Mouse (Mus musculus): Measurements from ENCODE around the gene Ankrd13c.
A peak's percentile ranks its signal among the peaks of the same experiment; 100 is the strongest.
"Not testable (repeated sequence)": the region's sequence is repeated elsewhere in the genome, so short reads cannot be mapped to it uniquely, and the experiment has no call there.

Ankrd13c gene

DNA sequence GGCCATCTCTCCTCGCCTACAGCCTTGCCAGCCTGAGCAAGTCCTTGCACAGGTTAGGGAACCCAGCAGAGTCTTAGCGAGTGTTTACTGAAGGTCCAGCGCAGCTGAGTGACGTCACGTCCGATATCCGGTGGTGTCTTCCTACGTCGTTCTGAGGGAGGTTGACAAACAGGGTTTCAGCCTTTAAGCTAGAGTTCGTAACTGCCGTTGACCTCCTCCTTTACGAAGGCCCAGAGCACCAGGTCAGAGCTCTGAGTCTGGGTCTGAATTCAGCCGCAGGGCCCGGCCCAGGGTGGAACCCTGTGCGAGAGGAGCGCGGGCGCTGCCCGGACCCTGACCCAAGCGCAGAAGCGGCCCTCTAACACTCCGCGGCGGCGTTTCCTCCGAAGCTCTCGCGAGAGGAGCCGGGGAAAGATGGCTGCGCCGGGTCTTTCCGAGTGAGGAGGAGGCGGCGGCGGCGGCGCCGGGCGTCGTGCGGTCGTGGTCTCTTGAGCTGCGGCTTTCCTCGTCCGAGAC is at the start of gene Ankrd13c:
Ankrd13c (plus strand) TSS at position 397 of the 516 bp plus-strand sequence.
- DNase-seq (ENCODE audit: low spot score in 2 of 2) = peak; percentile 87 to 95

DNA sequence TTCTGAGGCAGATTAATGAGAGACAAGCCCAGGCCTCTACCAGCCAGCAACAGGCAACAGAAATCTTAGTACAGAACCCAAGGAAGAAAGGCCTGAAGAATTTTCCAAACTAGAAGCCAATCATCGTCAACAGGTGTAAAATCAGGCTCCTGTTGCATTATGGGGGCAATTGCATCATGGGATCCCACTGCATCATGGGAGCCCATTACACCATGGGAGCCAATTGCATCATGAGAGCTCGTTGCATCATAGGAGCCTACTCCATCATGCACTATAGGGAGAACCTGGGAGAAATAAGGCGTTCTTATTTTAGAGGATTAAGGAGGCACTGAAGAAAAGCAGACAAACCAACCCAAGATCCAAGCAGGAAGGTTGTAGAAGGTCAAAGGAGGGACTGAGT is 49.4 kb upstream of the Ankrd13c start:
- DNase-seq (ENCODE audit: low spot score in 2 of 2) = no peak

DNA sequence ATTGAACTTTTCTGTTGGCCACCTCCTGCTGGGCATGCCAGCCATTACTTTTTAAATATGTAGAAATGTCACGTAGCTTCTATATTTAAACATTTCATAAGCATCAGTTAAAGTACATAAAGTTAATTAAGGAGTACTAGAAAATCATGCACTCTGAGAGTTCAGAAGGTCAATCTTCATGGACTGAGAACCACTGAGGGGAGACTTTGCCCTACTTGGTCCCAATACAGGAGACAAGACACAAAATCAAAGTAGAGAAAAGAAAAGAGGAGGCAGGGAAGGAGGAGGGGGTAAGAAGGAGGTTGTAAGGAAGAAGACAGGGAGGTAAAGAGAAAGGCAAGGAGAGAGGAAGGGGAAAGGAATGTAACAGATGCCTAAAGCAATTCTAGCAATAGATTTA is 47.1 kb upstream of the Ankrd13c start:
- no peak for DNase-seq (ENCODE audit: low spot score in 2 of 2)

DNA sequence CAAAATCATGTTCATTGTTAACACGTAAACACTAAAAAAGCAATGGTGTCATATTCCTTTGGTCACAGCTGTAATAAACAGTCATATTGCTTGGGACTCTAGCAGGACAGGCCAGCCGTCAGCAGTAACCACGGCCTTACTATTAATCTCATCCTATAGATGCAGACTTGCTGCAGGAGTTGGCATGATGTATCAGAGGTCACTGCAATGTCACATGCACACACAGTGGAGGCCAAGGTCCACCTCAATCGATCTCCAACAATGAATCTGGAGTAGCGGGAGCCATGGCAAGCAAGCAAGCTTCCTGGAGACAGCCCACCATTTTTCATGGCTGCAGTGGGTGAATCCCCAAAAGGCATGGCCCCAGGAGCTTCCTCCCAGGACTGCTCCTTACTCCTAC is 45.3 kb upstream of the Ankrd13c start:
- DNase-seq (ENCODE audit: low spot score in 2 of 2) = no peak

DNA sequence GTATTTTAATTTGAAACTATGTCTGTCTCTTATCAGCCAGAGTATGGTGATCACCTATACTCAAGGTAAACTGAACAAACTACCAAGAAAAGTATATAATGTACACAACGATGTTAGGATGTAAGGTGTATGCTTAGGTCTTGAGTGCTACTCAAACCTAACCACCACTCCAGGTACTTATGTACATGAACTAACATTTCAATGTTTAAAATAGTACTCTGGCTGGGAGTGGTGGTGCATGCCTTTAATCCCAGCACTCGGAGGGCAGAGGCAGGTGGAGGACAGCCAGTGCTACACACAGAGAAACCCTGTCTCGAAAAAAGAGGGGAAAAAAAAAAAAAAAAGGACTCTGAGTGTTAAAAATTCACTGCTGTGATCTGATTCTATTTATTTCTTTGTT is 38.9 kb upstream of the Ankrd13c start:
- DNase-seq (ENCODE audit: low spot score in 2 of 2) = no peak

DNA sequence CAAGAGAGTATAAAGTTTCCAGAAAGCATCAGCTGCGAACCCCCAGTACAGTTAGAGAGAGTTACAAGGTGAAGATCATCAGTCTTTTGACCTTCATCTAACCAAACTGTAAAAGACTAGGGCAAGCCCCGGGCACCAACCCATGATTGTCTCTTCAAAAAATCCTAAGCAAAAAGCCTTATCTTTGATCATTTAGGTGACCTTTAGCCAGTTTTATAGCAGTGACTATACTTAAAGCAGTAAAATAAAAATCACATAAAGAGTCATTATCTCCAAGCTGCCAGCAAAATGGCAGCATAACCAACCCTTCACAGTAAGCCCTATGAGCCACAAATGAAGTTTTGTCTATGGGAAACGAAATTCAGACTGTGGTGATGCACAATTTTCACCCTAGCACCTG is 36.8 kb upstream of the Ankrd13c start:
- DNase-seq (ENCODE audit: low spot score in 2 of 2) = no peak

DNA sequence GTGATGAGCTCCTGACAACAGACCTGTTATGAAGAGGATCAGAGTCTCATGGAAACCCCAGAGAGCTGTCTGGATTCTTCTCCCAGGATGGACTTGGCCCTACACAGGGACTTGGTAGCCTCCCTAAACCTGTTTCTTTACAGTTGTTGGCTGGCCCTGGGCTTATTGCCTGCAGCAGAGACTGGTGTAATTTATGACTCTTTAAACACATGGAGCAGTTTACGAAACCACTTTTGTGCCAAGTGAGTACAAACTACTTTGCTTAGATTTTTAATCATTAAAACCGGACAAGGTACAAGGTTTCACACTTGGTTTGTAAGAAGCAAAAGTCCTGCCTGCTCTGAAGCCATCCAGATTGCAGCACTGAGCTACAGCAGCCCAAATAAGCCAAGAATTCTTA is 34.9 kb upstream of the Ankrd13c start:
- no peak for DNase-seq (ENCODE audit: low spot score in 2 of 2)

DNA sequence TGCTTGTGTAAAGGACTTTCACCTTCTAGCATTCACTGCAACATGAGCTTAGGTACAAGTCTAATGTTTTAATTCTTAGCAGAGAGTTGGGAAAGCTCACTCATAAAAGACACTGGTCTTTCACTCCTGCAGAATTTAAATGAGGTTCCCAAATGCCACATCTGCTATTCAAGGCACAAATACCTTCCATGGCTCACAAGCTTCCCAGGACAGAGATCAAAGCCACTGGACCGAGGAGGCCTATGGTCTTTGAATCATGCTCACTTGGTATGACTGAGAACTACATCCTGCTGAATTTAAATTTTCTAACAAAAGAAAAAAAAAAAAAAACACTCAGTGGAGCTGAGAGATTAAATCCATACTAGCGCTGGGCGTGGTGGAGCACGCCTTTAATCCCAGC is 30.7 kb upstream of the Ankrd13c start:
- DNase-seq (ENCODE audit: low spot score in 2 of 2) = no peak

DNA sequence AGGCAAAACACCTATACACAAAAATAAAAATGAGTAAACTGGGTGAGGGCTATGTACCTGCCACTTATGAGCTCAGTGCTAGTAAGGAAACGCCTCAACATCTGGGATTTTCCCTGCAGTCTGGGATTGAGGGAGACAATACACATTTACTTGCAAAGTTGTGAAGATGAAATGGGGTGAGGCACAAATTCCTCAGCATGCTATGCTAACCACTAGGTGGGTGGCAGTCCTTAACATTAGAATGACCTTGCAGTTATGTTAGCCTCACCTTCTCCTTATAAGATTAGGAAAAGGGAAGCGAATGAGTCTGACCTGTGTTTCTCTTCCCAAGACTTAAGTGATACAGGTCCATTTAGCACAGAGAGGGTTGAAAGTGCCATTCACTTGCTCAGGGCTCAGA is 25.7 kb upstream of the Ankrd13c start:
- no peak for DNase-seq (ENCODE audit: low spot score in 2 of 2)

DNA sequence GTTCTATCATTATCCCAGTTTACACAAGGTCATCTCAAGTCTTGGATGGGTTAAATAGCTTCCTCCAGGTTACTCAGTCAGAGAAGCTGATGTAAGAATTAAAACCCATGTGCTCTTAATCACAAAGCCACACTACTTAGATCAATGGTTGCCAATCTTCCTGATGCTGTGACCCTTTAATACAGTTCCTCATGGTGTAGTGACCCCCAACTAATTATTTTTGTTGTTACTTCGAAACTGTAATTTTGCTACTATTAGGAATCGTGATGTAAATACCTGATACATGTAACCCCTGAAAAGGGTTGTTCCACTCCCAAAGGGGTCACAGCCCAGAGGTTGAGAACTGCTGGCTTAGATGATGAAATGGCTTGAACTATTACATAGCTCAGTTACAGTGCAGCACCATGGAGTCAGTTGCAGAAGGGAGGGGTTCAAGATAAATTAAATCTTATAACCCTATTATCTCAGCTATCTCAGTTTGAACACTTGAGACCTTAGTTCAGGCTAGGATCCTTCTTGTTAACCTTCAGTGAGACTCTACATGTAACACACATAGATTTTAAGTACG is 23.7 kb upstream of the Ankrd13c start:
- no peak for DNase-seq (ENCODE audit: low spot score in 2 of 2)

DNA sequence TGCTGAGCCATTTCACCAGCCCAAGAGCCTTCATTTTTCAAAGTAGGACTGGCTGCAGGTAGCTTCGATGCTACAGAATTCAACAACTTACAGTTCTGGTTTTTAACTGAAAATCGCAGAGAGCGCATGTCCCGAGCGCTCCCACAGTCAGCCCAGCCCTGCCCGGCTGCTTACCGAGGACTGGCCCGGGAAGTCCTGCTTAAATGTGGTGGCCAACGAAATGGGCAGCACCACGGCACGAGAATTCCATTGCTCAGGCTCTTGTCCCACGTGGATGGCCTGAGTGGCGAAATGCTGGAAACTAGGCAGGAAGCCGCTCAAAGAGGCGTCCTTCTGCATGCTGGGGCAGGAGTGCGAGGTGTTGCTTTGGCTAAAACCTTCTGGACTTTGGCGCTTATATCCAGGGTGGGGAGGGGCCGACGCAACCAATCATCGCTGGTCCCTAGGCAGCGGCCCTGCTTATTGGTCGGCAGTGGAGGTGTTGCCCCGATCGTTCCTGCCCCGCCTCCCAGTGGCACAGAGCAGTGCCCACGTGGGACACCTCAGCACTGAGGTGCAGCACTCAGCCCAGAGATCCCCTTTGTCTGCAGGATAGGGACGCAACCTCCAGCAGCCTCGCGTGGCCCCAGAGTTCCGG is 22.2 kb upstream of the Ankrd13c start, which contains the start of gene Cth:
Cth (minus strand) TSS at position 386 of the 637 bp plus-strand sequence.
- peak; percentile 73 to 81 for DNase-seq (ENCODE audit: low spot score in 2 of 2)

DNA sequence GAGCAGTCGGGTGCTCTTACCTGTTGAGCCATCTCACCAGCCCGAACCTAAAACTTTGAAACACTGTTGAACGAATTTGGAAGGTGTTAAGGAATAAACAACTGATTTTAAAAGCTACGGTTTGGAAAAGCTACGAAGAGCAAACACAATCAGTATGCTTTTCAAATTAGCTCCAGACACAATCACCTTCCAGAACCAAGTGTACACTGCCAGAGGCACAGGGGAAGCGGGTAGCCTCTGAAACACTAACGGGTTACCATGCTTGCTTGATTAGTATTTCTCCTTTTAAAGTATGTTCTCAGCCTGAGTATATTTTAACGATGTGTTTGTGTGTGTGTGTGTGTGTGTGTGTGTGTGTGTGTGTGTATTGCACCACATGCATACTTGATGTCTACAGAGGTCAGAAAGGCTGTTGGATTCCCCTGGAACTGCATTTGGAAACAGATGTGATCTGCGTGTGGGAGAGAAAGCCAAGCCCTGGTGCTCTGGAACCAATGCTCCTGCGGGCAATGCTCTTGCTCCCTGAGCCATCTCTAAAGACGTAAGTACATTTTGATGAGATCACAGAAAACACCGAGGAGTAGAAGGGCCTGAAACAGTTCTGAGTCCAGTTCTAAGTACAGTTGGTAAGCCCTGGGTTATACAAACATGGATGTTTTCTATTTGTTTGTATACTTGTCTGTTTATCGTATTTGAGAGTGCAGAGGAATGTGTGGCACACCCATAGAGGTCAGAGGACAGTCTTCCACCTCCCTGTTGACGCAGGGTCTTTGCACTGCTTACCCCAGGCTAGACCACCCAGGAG is 21.1 kb upstream of the Ankrd13c start:
- no peak for DNase-seq (ENCODE audit: low spot score in 2 of 2)

DNA sequence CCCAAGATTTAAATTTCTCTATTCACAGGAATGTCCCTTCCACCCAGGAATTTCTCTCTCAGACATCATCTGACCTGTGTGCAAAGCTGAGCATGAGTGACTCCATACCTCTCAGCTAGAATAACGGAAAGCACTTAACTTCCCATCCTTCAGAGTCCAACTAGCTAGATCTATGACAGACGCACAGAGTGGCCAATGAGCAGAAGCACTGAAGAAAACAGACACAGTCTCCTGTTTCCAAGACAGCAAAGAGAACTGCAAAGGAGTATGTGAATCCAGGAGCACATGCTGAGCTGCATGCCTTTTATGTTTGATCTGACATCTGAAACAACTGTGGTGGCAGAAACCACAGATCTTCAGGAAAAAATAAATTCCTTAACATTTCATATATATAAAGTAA is 20.3 kb upstream of the Ankrd13c start:
- DNase-seq (ENCODE audit: low spot score in 2 of 2) = no peak

DNA sequence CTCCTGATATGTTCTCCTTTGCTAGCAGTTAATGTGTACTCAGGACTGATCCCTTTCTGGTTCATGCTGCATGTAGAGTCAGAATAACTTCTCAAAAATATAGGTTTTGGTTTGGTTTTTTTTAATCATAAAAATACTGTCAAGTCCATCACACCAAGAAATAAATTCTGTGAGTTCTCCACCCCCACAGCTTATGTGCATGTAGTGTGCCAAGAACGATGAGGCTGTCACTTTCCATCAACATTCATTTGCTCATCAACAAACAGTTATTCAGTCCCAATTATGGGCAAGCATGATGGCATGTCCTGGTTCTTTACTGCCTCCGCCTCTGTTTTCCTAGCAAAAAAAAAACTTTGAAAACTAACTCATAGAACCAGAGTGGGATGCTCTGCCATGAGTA is 18.3 kb upstream of the Ankrd13c start:
- no peak for DNase-seq (ENCODE audit: low spot score in 2 of 2)

DNA sequence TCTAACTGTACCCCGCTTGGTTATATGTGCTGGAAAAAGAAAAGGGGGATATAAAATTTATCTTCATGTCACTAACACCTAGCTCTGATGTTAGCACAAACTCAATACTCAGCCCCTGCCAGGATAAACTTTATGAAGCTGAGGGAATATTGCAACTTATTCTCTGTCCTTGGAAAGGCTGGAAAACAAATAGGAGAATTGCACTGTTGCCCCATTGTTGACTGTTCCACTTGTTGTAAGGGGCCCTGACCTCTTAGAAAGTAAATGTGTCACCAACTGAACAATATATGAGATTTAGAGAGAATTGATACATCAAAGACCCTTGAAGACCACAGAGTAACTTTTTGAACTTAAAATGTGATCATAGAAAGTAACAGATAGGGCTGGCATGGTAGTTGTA is 17.6 kb upstream of the Ankrd13c start:
- DNase-seq (ENCODE audit: low spot score in 2 of 2) = no peak

DNA sequence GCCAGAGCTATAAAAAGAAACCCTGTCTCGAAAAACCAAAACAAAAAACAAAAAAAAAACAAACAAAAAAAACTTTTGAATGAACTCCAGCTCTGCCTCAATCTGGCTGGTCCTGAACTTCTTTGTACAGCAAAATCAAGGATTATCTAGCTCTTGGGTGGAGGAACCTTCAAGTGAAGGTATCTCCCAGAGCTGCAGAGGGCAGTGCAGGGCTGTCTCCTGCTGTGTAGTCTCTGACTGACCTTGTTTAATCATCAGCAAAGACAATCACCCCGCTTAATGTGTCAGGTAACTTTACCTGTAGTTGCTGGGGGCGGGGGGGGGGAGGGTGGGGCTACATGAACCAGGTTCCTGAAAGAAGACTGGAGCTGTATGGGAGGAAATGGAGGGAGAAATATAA is 15.4 kb upstream of the Ankrd13c start:
- DNase-seq (ENCODE audit: low spot score in 2 of 2) = no peak

DNA sequence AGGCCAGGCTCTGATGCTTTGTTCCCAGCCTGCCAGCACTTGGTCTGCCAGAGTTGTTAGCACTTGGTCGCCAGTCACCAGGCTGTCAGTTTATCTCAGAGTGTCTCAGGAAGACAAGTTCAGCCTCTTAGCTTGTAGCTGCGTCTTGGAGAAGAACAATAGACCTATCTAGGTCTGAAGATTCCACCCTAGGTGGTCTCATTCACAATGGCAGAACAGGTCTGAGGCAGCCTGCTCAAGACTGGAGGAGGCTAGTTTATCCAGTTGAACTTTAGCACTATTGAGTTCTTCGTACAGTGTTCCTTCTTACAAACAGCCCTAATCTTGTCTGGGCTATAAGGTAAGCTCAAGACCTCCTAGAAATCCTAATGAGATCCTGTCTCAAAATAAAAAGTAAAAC is 15.0 kb upstream of the Ankrd13c start:
- no peak for DNase-seq (ENCODE audit: low spot score in 2 of 2)

DNA sequence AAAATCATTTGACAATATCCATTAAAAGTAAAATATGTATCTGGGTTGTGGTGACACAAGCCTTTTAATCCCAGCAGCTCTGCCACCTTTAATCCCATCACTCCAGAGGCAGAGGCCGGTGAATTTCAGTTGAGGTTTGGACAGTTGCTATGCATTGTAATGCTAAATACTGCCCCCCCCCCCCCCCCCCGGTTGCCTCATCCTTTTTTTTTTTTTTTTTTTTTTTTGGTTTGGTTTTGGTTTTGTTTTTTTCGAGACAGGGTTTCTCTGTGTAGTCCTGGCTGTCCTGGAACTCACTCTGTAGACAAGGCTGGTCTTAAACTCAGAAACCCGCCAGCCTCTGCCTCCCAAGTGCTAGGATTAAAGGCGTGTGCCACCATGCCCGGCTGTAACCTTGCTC is 13.8 kb upstream of the Ankrd13c start:
- DNase-seq (ENCODE audit: low spot score in 2 of 2) = not testable (repeated sequence)

DNA sequence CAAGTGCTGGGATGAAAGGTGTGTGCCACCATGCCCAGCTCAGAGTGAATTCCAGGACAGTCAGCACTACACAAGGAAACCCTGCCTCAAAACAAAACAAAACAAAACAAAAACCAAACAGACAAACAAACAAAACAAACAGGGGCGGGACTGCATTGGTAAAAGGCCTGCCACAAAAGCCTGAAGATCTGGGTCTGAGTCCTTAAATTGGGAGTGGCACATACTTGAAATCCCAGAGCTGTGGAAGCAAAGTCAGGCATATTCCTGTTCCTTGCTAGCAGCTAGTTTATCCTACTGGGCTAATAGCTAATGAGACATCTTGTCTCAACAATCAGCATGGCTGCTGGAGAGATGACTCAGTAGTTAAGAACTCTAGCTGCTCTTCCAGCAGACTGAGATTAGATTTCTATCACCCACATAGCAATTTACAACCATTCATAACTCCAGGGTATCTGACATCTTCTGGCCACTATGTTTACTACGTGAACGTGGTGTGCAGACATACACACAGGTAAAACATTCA is 12.7 kb upstream of the Ankrd13c start:
- DNase-seq (ENCODE audit: low spot score in 2 of 2) = no peak

DNA sequence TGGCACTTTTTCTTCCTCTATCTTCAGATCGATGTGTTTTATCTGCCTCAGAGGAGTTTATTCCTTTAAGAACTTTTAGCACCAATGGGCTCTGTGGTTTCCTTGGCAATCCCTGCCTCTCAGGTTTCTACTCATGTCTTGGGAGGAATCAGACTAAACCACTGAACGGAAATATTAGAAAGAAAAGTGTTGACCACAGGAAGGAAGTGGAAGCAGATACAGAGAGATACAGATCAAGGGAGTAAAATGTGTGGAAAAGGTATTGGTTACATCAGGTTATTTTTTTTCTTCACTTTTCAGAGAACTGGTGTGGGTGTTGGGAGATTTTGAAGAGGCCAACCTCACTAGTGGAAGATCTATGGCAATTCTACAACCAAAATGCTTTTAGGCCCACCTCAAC is 8.5 kb upstream of the Ankrd13c start:
- no peak for DNase-seq (ENCODE audit: low spot score in 2 of 2)

DNA sequence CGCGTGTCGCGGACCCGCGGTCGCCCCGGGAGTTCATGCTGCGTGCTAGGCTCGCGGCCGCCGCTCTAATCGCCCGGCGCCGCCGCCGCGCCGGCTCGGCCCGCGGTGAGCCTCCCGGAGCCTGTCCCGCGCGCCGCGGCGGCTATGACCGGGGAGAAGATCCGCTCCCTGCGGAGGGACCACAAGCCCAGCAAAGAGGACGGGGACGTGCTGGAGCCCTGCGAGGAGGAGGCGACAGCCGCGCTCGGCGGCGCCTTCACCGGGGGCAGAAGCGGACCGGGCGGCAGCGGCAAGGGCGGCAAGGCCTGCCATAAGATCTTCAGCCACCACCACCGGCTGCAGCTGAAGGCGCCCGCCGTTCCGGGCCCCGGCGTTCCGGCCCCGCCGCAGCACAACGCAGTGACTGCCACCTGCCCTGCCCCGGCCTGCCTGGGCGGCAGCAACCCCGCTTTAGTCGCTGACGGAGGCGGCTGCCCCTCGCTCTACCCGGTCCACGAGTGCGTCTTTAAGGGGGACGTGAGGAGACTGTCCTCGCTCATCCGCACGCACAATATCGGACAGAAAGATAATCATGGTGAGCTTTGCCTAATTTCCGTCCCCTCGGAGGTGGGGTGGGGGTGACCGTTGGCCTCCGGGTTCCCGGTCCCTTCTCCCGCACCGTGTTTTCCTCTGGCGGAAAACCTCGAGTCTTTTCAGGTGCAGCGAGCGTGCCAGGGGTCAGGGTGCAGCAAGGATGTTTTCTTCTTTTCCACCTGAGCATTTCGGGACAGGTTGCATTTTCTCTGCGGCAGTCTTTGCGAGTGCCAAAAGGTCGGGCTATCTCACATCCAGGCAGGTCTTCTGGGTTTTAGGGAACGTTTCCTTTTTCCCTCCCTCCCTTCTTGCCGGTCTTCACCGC is 593 bp downstream of the Ankrd13c start:
- peak in 1 of 2 experiments; percentile 53 for DNase-seq (ENCODE audit: low spot score in 2 of 2)

DNA sequence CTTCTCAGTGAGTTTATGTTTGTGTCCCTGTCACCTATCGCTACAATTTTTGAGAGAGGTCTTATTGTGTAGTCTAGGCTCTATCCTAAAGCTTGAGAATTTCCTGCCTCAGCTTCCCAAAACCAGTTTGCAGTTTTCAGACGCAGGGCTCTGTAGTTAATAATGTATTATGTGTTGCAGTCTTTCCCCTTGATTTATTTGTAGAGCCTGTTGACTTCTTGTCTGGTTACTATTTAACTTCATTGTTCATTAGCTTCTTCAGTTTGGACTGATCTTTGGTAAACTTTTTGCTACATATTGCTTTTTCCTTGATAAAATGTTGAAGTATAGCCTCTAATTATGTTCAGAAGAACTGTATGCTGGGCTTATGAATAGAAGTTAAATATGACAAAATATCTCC is 5.7 kb downstream of the Ankrd13c start:
- DNase-seq (ENCODE audit: low spot score in 2 of 2) = no peak

Data from spleen, postnatal 4 days (tissue).